Mouse (Mus musculus) adrenal gland, postnatal 36 days (tissue): ENCODE results near the gene Olfr1386. TPM values are rescaled to one million over a fixed set of nuclear protein-coding genes. Genes with fewer than 3 reads are reported as not detected.
"Not testable (repeated sequence)": the region's sequence is repeated elsewhere in the genome, so short reads cannot be mapped to it uniquely, and the experiment has no call there.

Experiments
- DNase-seq, 2 experiments: peaks; one replicate each; pipeline ENCODE4 v3.0.0; 2021; ENCODE audit warnings: mixed read lengths in 1 of 2
- long read RNA-seq, 2 experiments: library from polyadenylated mRNA; stranded (forward); transcript quantifications; one replicate each; pipeline ENCODE4 v2.0.0; 2021; ENCODE audit warnings: borderline sequencing depth in 2 of 2
- total RNA-seq, 2 experiments: library from RNA; stranded (reverse); gene quantifications; 2 replicates each; pipeline ENCODE4 v1.2.3; 2021

The Olfr1386 gene
- total RNA-seq = not detected
- long read RNA-seq, experiment 1 = 0 reads
- long read RNA-seq, experiment 2 = 0 reads

- not testable (repeated sequence) for DNase-seq
These were observed at the start of gene Olfr1386 for GRCm38 (mm10) chr11:49464746-49465145. Gene Olfr1386 (plus strand): TSS chr11:49465046.

- no peak for DNase-seq
These were observed 42.1 kb upstream of the Olfr1386 start, which contains the start of gene Olfr1389 for GRCm38 (mm10) chr11:49422767-49423166. Gene Olfr1389 (plus strand): TSS chr11:49423067.

- DNase-seq = no peak
These were observed 39.5 kb upstream of the Olfr1386 start for GRCm38 (mm10) chr11:49425257-49425927.

- peak in 1 of 2 experiments; percentile 3 for DNase-seq
These were observed 35.2 kb upstream of the Olfr1386 start for GRCm38 (mm10) chr11:49429641-49430040.

- peak; percentile 29 to 38 for DNase-seq
These were observed 28.4 kb upstream of the Olfr1386 start, which contains the start of gene Olfr1388 for GRCm38 (mm10) chr11:49436411-49436810. Gene Olfr1388 (plus strand): TSS chr11:49436624.

- DNase-seq = no peak
These were observed 9.8 kb upstream of the Olfr1386 start, which contains the start of gene Olfr1387 for GRCm38 (mm10) chr11:49455043-49455442. Gene Olfr1387 (plus strand): TSS chr11:49455343.

GRCm38 (mm10) chr11:49485973-49486372 is 21.1 kb downstream of the Olfr1386 start:
- DNase-seq = no peak

GRCm38 (mm10) chr11:49488770-49489169 is 23.9 kb downstream of the Olfr1386 start, which contains the start of gene Olfr1385:
Gene Olfr1385 (plus strand): TSS chr11:49489070.
- DNase-seq = not testable (repeated sequence)

- DNase-seq = no peak
These were observed 53.2 kb downstream of the Olfr1386 start for GRCm38 (mm10) chr11:49518086-49518485.

GRCm38 (mm10) chr11:49519348-49519747 is 54.5 kb downstream of the Olfr1386 start, which contains the start of gene Olfr1383:
Gene Olfr1383 (plus strand): TSS chr11:49519648.
- no peak for DNase-seq

Other genes with a start within 250 kb of the Olfr1386 start
- 100 to 1,000 TPM; 113 to 135 TPM for gene Mgat1, start 220.9 kb upstream of the Olfr1386 start, total RNA-seq
- gene Olfr1393, start 186.7 kb upstream of the Olfr1386 start, total RNA-seq = not detected
- not detected for gene Olfr1392, start 179.8 kb upstream of the Olfr1386 start, total RNA-seq
- not detected for gene Olfr10, start 160.3 kb upstream of the Olfr1386 start, total RNA-seq
- not detected for gene Olfr1391, start 142.3 kb upstream of the Olfr1386 start, total RNA-seq
- gene Olfr1390, start 129.9 kb upstream of the Olfr1386 start, total RNA-seq = not detected
- gene Olfr1389, start 42.0 kb upstream of the Olfr1386 start, total RNA-seq = not detected
- under 1 TPM in 1 of 2 experiments, not detected in 1; 0.13 TPM for gene Olfr1388, start 28.4 kb upstream of the Olfr1386 start, total RNA-seq
- not detected for gene Olfr1387, start 9.7 kb upstream of the Olfr1386 start, total RNA-seq
- gene Olfr1385, start 24.0 kb downstream of the Olfr1386 start, total RNA-seq = not detected
- under 1 TPM in 1 of 2 experiments, not detected in 1; 0.60 TPM for gene Olfr1384, start 41.7 kb downstream of the Olfr1386 start, total RNA-seq
- gene Olfr1383, start 54.6 kb downstream of the Olfr1386 start, total RNA-seq = under 1 TPM in 1 of 2 experiments, not detected in 1; 0.76 TPM
- not detected for gene Olfr1382, start 63.2 kb downstream of the Olfr1386 start, total RNA-seq
- not detected for gene Olfr1381, start 78.4 kb downstream of the Olfr1386 start, total RNA-seq
- not detected for gene Olfr1380, start 91.8 kb downstream of the Olfr1386 start, total RNA-seq
- 10 to 100 TPM; 15.6 to 19.2 TPM for gene Flt4, start 144.2 kb downstream of the Olfr1386 start, total RNA-seq
- not detected for gene Scgb3a1, start 198.6 kb downstream of the Olfr1386 start, total RNA-seq
- 10 to 100 TPM; 49.4 to 51.0 TPM for gene Cnot6, start 247.7 kb downstream of the Olfr1386 start, total RNA-seq